Comparison of ENCODE assay signal across 25 mouse cellular contexts in the genomic region with DNA sequence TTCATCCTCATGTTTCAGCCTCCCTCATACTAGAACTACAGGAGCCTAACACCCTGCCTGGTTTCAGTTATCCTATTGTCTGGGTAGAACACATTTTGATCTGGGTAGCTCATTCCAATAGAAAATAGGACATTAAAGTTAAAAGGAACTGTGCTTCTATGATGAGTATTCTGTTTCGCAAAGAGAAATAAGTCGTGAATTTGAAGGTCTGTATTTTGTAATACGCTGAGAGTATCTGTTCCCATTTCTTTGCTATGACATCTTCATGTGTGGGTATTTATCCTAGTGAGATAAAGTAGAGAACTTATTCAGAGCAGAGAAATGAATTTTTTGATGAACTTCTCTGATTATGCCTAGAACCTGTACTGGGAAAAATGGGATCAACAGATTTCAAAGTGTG. TPM values are rescaled to one million over a fixed set of nuclear protein-coding genes. Genes with fewer than 3 reads are reported as not detected.
"Had no signal": no experiment of that assay in that cellular context is flagged by ENCODE, and none has a peak within 500 bp of the region (broad histone marks: within the 10 kb centered on the region; RNA-seq: fewer than 3 reads in every experiment).

No protein-coding gene starts in this region.

- DNase-seq: cerebellum, adult 2 months; cerebellum, adult 8-10 months; cerebellum, adult 9-10 months; cerebellum, adult 9-11 months; cerebellum, postnatal 10 days; cerebellum, postnatal 14 days; cerebellum, postnatal 25 days; cerebellum, postnatal 36 days; embryo, embryonic 11 days; forebrain, postnatal 0 days; gastrocnemius, adult 2 months; gastrocnemius, postnatal 10 days; gastrocnemius, postnatal 14 days; gastrocnemius, postnatal 25 days; gastrocnemius, postnatal 36 days; heart, adult 11 months; heart, adult 18-20 months; heart, adult 2 months had no signal

- ATAC-seq: forebrain, embryonic 13.5 days; forebrain, embryonic 14.5 days; forebrain, embryonic 15.5 days; forebrain, embryonic 16.5 days; forebrain, postnatal 0 days had no signal

RNA-seq across cellular contexts. Expression of gene Tnfsf15, which starts 47.4 kb away (rescaled TPM):
- total RNA-seq: common myeloid progenitor, adult 5-6 weeks; forebrain, postnatal 0 days; gastrocnemius, adult 18-20 months; gastrocnemius, postnatal 36 days; gastrocnemius, postnatal 4 days; heart, adult 18-20 months; heart, adult 2 months had no signal
